Mouse (Mus musculus) lung, adult 2 months (tissue): Measurements from ENCODE around the gene Fat1.

ENCODE experiments used
- CTCF ChIP-seq: fragments of 200-500 bp; IDR thresholded peaks from 2 replicates; pipeline ENCODE4 v1.5.1; 2011; ENCODE audit warnings: mild to moderate bottlenecking, low read length, control low read depth; ENCODE audit not compliant: insufficient read depth
- POLR2A ChIP-seq: fragments of 200-500 bp; IDR thresholded peaks from 2 replicates; pipeline ENCODE4 v1.6.1; 2011; ENCODE audit warnings: low read depth, mild to moderate bottlenecking, control low read depth, low read length, borderline replicate concordance; ENCODE audit errors: extremely low read depth

DNA sequence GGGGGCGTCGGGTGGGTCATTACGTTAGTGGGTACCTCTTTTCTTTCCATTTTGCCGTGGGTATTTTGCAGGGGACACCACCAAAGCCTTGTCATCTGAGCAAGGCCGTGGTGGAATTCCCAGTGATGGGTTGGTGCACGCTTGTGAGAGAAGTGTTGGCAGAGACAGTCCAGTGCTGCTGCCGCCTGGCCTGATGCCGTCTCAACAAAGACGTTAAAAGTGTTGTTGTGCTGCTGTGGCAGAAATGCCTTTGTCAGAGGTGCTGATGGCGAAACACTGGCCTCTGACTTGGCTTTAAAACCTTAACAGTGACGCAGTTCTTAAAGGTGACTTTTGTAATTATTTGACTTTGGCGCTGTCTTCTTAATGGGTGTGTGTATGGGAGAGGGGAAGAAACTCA, 34.8 kb downstream of the Fat1 start:
- no peak for TF ChIP-seq CTCF
- no peak for TF ChIP-seq POLR2A
